Mouse (Mus musculus) activated CD4-positive, CD25-positive, alpha-beta regulatory T cell (primary cell): ENCODE measurements around the gene Sptb. TPM values are rescaled to one million over a fixed set of nuclear protein-coding genes. Genes with fewer than 3 reads are reported as not detected.

Source experiments
- polyA plus RNA-seq, 2 experiments: library from polyadenylated mRNA; unstranded; fragments of 100-300 nt; shearing (Covaris generic); gene quantifications; one replicate each; pipeline ENCODE4 v1.2.1; 2017

Sptb gene
- 1 to 10 TPM in 1 of 2 experiments, under 1 TPM in 1; 0.75 to 1.3 TPM for polyA plus RNA-seq

DNA sequence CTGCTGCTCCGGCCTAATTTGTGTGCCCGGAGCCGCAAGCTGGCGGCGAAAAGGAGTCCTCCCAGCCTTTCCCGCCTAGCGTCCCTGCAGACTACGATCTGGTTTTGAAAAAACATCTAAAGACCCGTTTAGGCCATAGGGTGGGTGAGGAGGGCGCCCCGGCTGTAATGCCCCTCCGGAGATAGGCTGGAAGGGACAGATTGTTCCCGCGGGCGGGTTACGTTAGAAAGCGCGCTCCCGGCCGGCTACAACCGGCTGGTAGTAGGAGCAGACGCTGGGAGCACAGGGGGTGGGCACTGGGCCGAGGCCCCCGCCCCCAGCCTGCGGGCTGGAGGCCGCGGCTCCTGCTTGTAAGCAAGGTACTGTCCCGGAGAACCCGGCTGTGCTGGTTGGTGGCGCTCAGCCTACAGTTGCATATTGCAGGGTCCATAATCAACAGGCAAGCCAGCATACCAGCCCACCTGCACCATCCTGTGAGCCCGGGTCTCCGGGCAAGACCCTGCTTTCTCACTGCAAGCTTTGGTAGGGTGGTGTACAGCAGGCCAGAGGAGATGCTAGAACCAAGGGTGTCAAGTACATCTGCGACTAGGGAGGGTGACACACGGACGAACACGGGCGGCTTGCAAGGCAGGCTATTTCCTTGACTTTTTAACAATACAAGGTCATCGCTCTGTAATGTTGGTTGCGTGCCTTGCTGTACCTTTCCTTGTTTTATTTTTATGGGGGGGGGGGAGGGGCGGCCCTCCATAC is at the start of gene Sptb:
TSS of gene Sptb (minus strand) at position 197 of the 750 bp plus-strand sequence.

DNA sequence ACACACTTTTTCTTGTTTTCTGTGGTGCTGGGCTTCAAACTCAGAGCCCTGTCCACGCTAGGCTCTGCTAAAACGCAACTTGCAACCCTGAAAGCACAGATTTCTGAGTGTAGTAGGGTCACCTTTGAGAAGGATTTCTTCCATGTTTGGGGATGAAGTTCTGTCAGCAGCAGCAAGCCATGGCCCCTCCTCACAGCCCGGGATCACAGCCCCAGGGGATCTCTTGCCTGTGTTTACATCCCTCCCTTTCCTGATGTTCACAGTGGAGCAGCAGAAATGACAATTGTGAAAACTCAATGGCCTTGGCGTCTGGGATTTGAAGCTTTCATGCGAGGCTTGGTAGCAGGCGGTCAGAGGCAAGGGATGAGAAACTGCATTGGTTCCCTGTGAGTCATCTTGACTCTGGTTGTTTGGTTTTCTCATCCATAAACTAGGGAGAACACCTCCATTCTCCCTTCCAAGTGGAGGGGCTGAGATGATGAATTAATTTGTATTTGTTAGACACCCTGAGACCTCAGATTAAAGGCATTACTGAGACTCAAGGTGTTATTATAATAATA is 179.7 kb downstream of the Sptb start, which contains the start of gene Plekhg3:
TSS of gene Plekhg3 (plus strand) at position 312 of the 560 bp plus-strand sequence.

Other genes starting within 250 kb of the Sptb start
- gene Plekhg3, start 179.7 kb downstream of the Sptb start, polyA plus RNA-seq, result 1 to 10 TPM; 2.3 to 4.1 TPM
- gene Churc1, start 55.0 kb upstream of the Sptb start, polyA plus RNA-seq, result 100 to 1,000 TPM; 144 to 179 TPM
- gene Fntb, start 55.0 kb upstream of the Sptb start, polyA plus RNA-seq, result 10 to 100 TPM; 12.1 to 23.3 TPM
- gene Gpx2, start 85.0 kb upstream of the Sptb start, polyA plus RNA-seq, result under 1 TPM in 1 of 2 experiments, not detected in 1; 0.15 TPM
- gene Rab15, start 112.4 kb upstream of the Sptb start, polyA plus RNA-seq, result under 1 TPM in 1 of 2 experiments, not detected in 1; 0.27 TPM